Mouse (Mus musculus) hindbrain, postnatal 0 days (tissue): ENCODE measurements around the gene Ryr2. TPM values are rescaled to one million over a fixed set of nuclear protein-coding genes. Genes with fewer than 3 reads are reported as not detected.

Experiments
- ATAC-seq: fragments of 200-750 bp; cut with Nextera tagmentation; 2 replicates; pipeline ENCODE4 v1.8.0; 2017; ENCODE audit warnings: mild to moderate bottlenecking, moderate TSS enrichment, moderate library complexity
- DNase-seq: peaks from one replicate; pipeline ENCODE4 v3.0.0-alpha.2; 2015; ENCODE audit warnings: low spot score
- H3K27ac ChIP-seq: fragments of 300-500 bp; sonication (generic); 2 replicates; pipeline ENCODE4 v1.5.1; 2014; ENCODE audit warnings: mild to moderate bottlenecking
- H3K27me3 ChIP-seq: fragments of 300-500 bp; sonication (generic); 2 replicates; pipeline ENCODE4 v1.6.1; 2014; ENCODE audit warnings: low read length, mixed read lengths; ENCODE audit not compliant: insufficient read depth
- H3K36me3 ChIP-seq: fragments of 300-500 bp; sonication (generic); 2 replicates; pipeline ENCODE4 v1.6.1; 2014; ENCODE audit warnings: low read length, mixed read lengths; ENCODE audit not compliant: insufficient read depth
- H3K4me1 ChIP-seq: fragments of 300-500 bp; sonication (generic); 2 replicates; pipeline ENCODE4 v1.6.1; 2014; ENCODE audit warnings: antibody characterized with exemption, low read length, mixed read lengths; ENCODE audit not compliant: insufficient read depth
- H3K4me2 ChIP-seq: fragments of 300-500 bp; sonication (generic); 2 replicates; pipeline ENCODE4 v1.6.1; 2014; ENCODE audit warnings: low read depth, mild to moderate bottlenecking, low read length, moderate library complexity, mixed read lengths
- H3K4me3 ChIP-seq: fragments of 300-500 bp; sonication (generic); 2 replicates; pipeline ENCODE4 v1.5.1; 2014; ENCODE audit warnings: low read length
- H3K9ac ChIP-seq: fragments of 300-500 bp; sonication (generic); replicated peaks from 2 replicates; pipeline ENCODE4 v1.6.1; 2014; ENCODE audit warnings: mild to moderate bottlenecking, low read length, moderate library complexity, mixed read lengths
- H3K9me3 ChIP-seq: fragments of 300-500 bp; sonication (generic); 2 replicates; pipeline ENCODE4 v1.6.1; 2016; ENCODE audit warnings: low read length, mixed read lengths
- CTCF ChIP-seq: IDR thresholded peaks from 2 replicates; pipeline ENCODE4 v1.5.1; 2016; ENCODE audit warnings: antibody characterized with exemption, control low read depth, low read depth
- WGBS: fragments of 180-500 bp; shearing (Covaris S2); extraction: QIAGEN DNeasy Blood & Tissue Kit; methylation state at CpG from one replicate; pipeline ENCODE4 v1.1.7; 2014; 5-methylcytosine and 5-hydroxymethylcytosine counted together
- polyA plus RNA-seq: library from polyadenylated mRNA; unstranded; fragments of >200 nt; fragmentation: Nextera tagmentation; extraction: Ambion mirVana; gene quantifications from 2 replicates; pipeline ENCODE4 v1.2.1, GENCODE M21; 2015
- total RNA-seq: library from RNA; depleted of rRNA; stranded (reverse); fragments of >200 nt; gene quantifications from 2 replicates; pipeline ENCODE4 v1.2.3, GENCODE M21; 2014

Gene Ryr2
- total and polyA plus RNA-seq, 2 experiments from 2014 or later, result 3.8 to 29.8 TPM

DNA sequence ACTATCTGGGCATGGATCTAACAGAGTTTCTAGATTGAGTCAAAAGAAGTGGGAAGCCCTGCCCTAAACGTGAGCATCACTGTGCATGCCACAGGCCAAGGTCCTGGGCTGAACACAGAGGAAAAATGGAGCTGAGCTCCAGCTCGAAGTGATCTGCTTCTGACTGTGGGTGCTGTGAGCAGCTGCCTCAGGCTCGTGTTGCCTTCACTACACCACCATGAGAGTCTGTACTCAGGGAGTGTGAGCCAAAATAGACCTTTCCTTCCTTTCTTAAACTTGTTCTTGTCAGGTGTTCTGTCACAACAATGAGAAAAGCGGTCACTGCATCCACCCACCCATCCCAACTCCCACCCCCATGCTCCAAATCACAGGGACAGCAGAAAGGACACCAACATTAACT is 27.2 kb downstream of the Ryr2 start:
- H3K4me1 ChIP-seq, result no peaks in the 10 kb centered on the region
- H3K27me3 ChIP-seq, result no peaks in the 10 kb centered on the region
- no peak overlapping the region for H3K4me3 ChIP-seq
- H3K4me2 ChIP-seq, result no peak overlapping the region
- H3K27ac ChIP-seq, result no peak overlapping the region
- no peak overlapping the region for H3K9ac ChIP-seq
- no peaks in the 10 kb centered on the region for H3K36me3 ChIP-seq
- no peak for TF ChIP-seq CTCF
- no peaks in the 10 kb centered on the region for H3K9me3 ChIP-seq
- DNase-seq, result no peak
- 76% methylated on average over 4 of the region's 4 CpGs for WGBS
- ATAC-seq, result no peak

DNA sequence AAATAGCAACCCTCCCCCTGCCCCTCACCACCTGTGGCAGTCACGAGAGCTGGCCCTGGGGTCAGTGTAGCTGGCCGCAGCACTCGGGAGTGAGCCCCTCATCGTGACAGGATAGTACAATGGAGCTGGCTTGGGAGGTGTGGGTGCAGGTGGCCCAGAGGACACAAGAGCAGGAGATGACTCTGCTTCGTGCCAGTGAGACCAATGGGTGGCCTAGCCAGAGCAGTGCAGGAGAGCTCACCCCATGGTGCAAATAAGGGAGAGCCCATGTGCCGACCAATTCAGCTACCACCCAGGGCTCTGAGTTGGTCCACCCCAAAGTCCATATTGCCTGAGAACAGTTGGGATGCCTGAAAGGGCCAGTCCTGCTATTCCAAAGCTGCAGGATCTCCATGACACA is 31.8 kb downstream of the Ryr2 start:
- no peak for TF ChIP-seq CTCF
- ATAC-seq (no peak), DNase-seq (no peak)
- 81% methylated on average over 6 of the region's 6 CpGs for WGBS
- no peaks in the 10 kb centered on the region for H3K36me3 ChIP-seq
- H3K9me3 ChIP-seq, result no peaks in the 10 kb centered on the region
- peaks cover 13% of the 10 kb centered on the region; the same call in 1 of the 2 replicates for H3K4me1 ChIP-seq
- H3K4me3 ChIP-seq, result no peak overlapping the region
- no peaks in the 10 kb centered on the region for H3K27me3 ChIP-seq
- H3K4me2 ChIP-seq, result no peak overlapping the region
- no peak overlapping the region for H3K9ac ChIP-seq
- no peak overlapping the region for H3K27ac ChIP-seq

DNA sequence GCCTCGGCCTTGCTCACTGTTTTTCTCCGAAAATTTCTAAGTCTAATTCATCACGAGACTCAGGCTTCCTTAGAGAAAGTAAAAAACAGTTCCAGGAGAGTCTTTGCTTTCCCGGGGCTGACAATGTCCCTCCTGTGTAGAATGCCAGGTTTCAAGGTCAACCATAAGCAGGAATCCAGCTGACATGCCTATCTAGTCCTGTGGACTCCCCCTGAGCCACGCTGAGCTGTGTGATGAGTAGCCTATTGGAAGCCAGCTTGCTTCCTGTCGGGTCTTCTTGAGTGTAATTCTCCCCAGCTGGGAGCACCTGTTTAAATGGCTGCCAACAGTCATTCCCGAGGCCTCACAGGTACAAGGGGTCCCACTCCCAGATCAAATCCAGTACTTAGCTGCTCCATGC is 34.2 kb downstream of the Ryr2 start:
- DNase-seq, result no peak
- Histone ChIP-seq H3K9ac (no peak overlapping the region), H3K27me3 (no peaks in the 10 kb centered on the region), H3K9me3 (no peaks in the 10 kb centered on the region), H3K27ac (no peak overlapping the region), H3K36me3 (no peaks in the 10 kb centered on the region), H3K4me3 (no peak overlapping the region), H3K4me1 (peaks cover 13% of the 10 kb centered on the region; the same call in 1 of the 2 replicates), H3K4me2 (no peak overlapping the region)
- no peak; the same call in 1 of the 2 replicates for ATAC-seq
- WGBS, result 53% methylated on average over 7 of the region's 7 CpGs
- TF ChIP-seq CTCF, result no peak

GRCm38 (mm10) chr13:12072112-12072511 is 34.6 kb downstream of the Ryr2 start:
- Histone ChIP-seq H3K27ac (no peak overlapping the region), H3K4me1 (peaks cover 13% of the 10 kb centered on the region; the same call in 1 of the 2 replicates), H3K27me3 (no peaks in the 10 kb centered on the region), H3K4me2 (no peak overlapping the region), H3K4me3 (no peak overlapping the region), H3K9me3 (no peaks in the 10 kb centered on the region), H3K9ac (no peak overlapping the region), H3K36me3 (no peaks in the 10 kb centered on the region)
- no peak for TF ChIP-seq CTCF
- no peak for ATAC-seq
- no peak for DNase-seq
- WGBS, result 39% methylated on average over 3 of the region's 3 CpGs

- TF ChIP-seq CTCF, result no peak
- Histone ChIP-seq H3K4me1 (peaks cover 13% of the 10 kb centered on the region; the same call in 1 of the 2 replicates), H3K36me3 (no peaks in the 10 kb centered on the region), H3K4me3 (no peak overlapping the region), H3K4me2 (no peak overlapping the region), H3K27ac (no peak overlapping the region), H3K9ac (no peak overlapping the region), H3K9me3 (no peaks in the 10 kb centered on the region), H3K27me3 (no peaks in the 10 kb centered on the region)
- WGBS, result 68% methylated on average over 14 of the region's 14 CpGs
- ATAC-seq (peak; percentile 43; the same call in 1 of the 2 replicates), DNase-seq (peak; percentile 41)
These were observed 36.3 kb downstream of the Ryr2 start for GRCm38 (mm10) chr13:12070157-12071129.

DNA sequence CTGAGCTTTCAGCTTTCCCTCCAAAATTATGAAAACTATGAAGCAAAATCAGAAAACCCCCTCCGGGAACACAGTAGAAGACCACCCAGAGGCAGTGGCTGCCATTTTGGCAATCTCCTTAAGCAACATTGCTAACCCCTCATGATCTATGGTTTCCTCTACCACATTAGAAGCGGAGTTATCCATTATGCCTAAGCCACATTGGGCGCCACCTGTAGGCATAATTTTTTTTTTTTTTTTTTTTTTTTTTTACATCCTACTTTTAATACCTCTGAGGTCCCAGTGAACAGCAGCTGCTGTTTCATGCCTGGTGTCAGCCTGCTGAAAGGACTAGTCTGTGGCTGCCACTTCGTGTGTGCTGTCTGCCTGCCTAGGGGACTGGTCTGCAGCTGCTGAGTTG is 42.2 kb downstream of the Ryr2 start:
- H3K9ac ChIP-seq, result no peak overlapping the region
- no peak overlapping the region for H3K27ac ChIP-seq
- H3K4me3 ChIP-seq, result no peak overlapping the region
- ATAC-seq, result no peak
- H3K9me3 ChIP-seq, result no peaks in the 10 kb centered on the region
- no peaks in the 10 kb centered on the region for H3K4me1 ChIP-seq
- no peak overlapping the region for H3K4me2 ChIP-seq
- H3K27me3 ChIP-seq, result no peaks in the 10 kb centered on the region
- no peak for TF ChIP-seq CTCF
- 80% methylated on average over 4 of the region's 4 CpGs for WGBS
- no peaks in the 10 kb centered on the region for H3K36me3 ChIP-seq
- DNase-seq, result no peak

DNA sequence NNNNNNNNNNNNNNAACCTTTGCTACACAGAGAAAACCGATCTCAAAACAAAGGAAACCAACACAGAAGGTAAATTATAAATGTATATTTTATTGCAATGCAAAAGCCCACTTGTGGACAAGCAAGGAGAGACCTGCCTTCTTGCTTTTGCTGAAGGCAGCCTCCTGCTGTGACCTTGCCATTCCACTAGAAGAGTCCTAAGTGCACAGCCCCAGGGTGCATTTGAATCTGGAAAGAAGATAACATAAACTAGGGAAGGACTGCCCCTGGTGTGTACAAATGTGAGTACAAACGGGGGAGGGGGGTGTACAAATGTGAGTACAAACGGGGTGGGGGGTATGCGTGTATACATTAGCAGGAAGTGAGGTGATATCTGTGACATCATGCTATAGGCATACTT is 43.2 kb downstream of the Ryr2 start:
- no peaks in the 10 kb centered on the region for H3K4me1 ChIP-seq
- H3K27me3 ChIP-seq, result no peaks in the 10 kb centered on the region
- no peaks in the 10 kb centered on the region for H3K9me3 ChIP-seq
- no peak overlapping the region for H3K4me3 ChIP-seq
- ATAC-seq (no peak), DNase-seq (no peak)
- no peak for TF ChIP-seq CTCF
- 62% methylated on average over 4 of the region's 4 CpGs for WGBS
- H3K9ac ChIP-seq, result no peak overlapping the region
- H3K36me3 ChIP-seq, result no peaks in the 10 kb centered on the region
- no peak overlapping the region for H3K27ac ChIP-seq
- no peak overlapping the region for H3K4me2 ChIP-seq
